Mouse (Mus musculus): ENCODE results near the gene Serpini1.
"Not testable (repeated sequence)": the region's sequence is repeated elsewhere in the genome, so short reads cannot be mapped to it uniquely, and the experiment has no call there.

The Serpini1 gene

DNA sequence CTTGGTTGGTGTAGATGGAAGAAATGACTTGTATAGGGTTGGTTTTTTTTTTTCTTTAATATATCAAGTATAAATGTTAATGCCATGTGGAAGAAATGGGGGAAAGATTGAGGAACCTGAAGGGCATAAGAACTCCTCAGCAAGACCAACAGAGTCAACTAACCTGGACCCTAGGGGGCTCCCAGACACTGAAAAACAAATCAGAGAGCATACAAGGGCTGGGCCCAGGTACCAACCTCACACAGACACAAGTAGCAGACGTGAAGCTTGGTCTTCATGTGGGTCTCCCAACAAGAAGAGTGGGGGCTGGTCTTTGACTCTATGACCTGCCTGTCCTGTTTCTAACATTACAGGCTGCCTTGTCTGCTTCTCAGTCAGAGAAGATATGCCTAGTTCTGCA lies 82.2 kb downstream of the Serpini1 start:
- DNase-seq: peak; percentile 68

DNA sequence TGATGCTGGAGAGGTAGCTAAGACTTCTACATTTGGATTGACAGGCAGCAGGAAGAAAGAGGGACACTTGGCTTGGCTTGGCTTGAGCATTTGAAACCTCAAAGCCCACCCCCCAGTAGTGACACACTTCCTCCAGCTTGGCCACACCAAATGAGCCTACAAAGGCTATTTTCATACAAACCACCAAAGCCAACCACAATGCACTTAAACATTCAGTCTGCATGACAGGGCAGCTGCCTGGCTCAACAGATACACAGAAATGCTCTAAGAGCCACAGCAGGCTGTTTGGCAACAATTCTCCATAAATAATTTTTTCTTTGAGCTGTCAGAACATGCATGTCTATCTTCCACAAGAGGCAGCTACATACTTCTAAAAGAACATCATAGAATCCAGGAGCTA lies 90.2 kb downstream of the Serpini1 start:
- DNase-seq: no peak

DNA sequence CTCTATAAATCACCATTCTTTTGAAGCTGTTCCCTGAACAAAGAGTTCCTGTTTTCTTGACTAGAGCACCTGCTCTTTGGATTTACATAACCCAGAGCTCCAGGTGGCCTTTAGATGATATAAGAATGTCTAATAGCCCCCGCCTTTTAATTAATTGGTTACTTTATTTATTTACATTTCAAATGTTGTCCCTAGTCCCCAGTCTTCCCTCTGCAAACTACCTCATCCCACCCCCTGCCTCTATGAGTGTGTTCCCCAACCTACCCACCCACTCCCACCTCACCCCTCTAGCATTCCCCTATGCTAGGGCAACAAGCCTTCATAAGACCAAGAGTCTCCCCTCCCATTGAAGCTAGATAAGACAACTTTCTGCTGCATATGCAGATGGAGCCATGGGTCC lies 90.9 kb downstream of the Serpini1 start:
- no peak for DNase-seq

DNA sequence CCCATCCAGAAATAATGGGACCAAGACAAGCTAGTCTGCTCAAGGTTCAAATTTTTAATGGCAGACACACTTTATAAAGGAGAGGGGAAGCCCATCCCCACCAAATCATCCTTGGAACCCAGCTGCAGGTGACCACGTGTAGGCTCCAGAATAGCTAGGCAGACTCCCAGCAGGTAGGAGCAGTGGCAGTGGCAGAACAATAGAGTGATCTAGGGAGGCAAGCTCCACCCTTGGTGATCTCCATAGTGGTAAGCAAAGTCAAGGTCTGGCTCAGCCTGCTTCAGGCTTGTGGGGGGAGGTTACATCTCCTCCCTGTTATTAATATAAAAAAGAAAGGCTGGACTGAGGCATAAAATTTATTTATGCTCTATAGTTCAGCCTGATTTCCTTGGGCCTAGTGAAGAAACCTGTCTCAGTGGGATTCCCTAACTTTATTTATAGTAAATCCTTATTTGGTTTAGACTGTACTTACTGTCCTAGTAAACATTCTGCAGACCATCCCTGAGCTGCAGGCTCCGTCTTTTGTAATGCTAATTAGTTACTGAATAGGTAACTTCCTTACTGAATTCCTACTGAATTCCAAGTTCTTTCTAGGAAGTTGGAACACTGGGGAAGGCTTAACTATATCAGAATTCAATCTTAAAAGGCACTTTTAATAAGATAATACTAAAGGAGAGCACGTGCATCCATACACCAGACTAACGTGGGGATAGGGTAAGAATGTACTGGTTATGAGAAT lies 93.2 kb downstream of the Serpini1 start:
- DNase-seq: not testable (repeated sequence)

DNA sequence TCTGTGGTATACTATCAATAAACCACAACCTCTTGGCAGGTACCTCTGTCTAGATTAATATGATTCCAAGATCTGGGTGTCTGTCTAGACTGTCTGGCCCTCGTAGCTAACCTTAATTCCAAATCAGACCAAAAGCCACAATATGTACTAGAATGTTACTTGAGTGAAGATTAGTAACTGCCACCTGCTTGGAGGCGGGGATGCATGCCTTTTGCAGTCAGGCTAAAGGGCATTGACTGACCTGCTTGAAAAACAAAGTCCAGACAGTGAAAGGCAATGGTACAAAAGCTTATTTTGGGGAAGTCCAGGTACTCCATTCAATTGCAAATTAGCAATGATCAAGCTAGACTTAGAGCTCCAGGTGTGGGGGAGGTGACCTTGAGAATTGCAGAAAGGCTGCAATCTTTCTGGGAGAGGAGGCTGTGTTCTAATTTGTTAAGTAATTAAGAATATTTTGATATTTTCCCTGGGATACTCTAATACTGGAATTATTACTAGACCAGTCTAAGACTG lies 94.3 kb downstream of the Serpini1 start:
- no peak for DNase-seq

DNA sequence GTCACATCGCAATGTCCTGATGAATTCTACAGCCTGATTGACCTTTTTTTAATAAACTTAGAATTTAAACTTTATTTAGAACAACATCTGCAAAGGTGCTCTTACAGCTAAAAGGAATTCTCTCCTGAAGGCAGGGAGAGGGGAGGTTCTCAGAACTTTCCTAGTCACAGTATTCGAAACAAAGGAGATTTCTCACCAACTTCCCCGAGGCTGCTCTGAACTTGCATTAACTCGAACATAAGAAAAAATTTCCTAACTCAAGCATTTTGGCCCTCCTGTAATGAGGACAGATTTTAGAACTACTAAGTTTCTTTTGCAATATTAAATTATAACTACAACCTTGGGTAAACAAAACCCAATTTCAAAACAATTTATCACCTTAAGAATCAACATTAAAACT lies 96.6 kb downstream of the Serpini1 start:
- not testable (repeated sequence) for DNase-seq

DNA sequence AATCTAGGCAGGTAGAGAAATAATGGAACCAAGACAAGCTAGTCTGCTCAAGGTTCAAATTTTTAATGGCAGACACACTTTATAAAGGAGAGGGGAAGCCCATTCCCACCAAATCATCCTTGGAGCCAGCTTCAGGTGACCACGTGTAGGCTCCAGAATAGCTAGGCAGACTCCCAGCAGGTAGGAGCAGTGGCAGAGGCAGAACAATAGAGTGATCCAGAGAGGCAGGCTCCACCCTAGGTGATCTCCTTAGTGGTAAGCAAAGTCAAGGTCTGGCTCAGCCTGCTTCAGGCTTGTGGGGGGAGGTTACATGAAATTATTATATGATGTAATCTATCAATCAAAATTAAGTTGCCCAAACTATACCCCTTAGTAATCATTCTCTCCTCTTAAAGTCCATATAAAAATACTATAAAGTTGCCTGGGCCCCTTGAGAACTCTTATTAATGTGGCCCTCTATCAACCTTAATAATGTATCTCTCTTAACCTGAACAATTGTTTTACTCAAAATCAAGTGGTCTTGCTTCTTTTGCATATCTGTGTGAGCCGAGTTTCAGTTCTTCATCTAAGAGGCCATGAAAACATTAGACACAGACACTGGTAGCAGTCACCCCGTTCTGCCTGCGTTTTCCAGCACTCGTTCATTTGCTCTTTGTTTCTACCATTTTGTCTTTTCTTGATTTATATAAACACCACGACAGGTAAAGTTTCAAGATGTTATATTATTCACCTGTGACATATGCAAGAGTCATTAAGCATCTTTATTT lies 98.4 kb downstream of the Serpini1 start:
- DNase-seq: no peak

DNA sequence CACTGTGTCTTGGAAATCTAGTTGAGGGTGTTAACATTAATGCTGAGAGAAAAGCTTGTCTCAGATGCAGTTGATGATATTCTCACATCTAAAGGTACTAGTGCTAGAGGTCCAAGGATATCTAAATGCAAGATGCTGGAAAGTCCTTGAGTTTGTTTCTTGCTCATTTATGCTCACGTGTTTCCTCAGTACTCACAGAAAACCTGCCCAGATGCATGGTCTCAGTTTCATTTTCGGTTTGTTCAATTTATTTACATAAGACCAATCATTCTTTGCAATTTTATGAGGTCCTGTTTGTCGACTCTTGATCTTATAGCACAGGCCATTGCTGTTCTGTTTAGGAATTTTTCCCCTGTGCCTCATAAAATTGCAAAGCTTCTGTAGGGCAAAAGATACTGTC lies 109.6 kb downstream of the Serpini1 start:
- no peak for DNase-seq

DNA sequence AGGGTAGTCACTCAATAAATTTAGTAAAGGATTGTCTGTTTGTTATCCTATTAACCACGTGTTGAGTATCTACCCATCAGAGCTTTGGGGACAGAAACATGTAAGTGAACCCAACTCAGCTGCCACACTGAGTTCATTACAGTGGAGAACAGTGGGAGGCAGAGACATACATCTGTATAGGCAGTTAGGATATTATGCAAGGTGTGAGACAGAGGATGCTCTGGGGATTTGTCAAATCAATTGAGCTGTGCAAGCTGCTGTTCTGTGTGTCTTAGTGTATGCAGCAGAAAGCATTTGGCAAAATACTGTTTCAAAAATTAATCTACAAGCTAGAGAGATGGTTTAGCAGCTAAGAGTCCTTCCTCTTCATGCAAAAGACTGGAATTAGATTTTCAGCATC lies 113.1 kb downstream of the Serpini1 start:
- no peak for DNase-seq

DNA sequence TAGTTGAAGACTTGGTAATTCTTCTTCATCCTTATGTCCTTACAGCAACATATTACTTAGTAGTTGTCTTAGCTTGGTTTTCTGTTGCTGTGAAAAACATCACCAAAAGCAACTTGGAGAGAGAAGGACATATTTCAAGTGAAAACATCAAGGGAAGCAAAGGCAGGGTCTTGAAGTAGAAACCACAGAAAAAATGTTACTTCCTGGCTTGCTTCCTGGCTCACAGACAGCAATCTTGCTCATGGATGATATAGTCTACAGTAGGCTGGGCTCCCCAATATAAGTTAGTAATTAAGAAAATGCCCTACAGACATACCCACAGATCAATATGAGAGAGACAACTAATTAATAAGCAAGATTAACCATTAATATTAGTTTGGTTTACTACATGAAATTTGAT lies 125.5 kb downstream of the Serpini1 start:
- peak; percentile 29 for DNase-seq

DNA sequence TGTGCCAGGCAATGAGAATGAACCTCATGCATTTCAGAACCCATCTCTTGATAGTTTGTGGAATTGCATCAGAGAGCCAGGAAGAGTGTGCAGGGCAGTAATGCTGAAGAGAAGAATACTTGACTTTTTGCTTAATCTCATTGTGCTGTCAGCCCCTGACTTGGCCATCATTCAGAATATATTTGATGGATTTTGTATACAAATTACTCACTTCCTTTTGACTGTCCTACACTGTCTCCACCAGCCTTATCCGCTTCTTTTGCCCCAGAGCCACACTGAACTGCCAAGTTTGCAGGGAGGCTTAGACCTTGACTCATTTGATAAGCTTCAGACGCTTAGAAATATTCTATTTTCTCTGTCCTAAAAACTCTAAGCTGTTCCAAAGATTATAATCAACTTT lies 129.4 kb downstream of the Serpini1 start:
- DNase-seq: no peak

DNA sequence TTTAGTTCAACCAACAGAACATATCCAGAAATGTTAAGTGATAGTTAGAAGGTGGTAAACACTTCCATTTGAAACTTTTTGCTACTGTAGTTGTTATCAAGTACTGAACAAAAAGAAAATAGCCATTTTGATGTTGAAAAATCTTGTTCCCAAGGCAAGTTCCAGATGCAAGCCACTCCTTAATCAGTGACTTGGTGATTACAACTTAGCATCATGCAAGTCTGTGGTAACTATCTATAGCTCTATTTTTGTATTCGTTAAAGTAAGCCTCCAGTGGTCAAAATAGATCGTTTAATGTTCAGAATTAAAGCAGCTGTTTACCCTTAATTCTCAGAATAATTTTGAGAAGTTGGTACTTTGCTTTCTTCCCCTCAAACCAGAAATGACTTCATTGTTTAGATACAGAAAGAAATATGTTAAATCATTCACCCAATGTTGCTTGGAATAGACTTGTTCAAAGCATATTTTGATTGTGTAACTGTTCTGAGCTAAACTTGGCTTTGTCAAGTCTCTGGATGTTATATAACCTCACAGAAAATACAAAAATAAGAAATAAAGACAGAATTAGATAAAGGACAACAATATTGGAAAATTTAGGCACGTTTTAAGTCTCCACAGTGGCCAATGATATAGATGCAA lies 130.0 kb downstream of the Serpini1 start:
- DNase-seq: no peak

DNA sequence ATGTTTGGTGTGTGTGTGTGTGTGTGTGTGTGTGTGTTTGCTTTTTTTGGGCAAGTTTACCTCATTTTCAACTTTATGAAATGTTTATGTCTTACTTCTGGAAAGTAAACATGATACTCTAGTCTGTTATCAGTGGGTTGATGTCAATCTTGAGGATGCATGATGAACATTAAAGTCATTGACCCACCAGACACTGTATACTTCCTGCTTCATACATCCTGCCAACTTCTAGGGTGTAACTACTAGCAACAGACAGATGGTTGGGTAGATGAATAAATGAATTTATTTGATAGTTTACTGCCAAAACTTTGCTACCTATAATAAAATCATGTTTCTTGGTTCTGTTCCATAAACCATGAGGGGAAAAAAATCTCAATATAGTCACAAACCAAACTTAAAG lies 133.0 kb downstream of the Serpini1 start:
- DNase-seq: no peak

DNA sequence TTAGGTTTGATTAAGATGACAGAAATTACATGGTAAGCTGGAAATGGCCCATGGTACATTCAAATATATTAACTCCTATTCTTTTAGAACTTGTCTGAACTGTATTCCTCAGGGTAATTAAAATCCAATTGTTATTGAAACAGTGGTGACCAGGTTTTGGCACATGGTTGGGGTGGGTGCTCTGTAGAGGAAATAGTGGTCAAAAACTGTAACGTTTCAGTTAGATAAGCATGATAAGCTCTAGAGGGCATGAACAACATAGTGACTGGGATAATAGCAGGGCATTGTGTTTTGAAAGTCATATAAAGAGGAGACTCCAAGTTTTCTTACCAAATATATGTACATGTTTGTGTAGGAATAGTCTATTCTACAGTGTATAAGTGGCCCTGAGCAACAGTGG lies 134.7 kb downstream of the Serpini1 start:
- no peak for DNase-seq

Data from thymus, postnatal 14 days (tissue).